Mouse (Mus musculus): ENCODE data around the gene Yipf1.

The Yipf1 gene

DNA sequence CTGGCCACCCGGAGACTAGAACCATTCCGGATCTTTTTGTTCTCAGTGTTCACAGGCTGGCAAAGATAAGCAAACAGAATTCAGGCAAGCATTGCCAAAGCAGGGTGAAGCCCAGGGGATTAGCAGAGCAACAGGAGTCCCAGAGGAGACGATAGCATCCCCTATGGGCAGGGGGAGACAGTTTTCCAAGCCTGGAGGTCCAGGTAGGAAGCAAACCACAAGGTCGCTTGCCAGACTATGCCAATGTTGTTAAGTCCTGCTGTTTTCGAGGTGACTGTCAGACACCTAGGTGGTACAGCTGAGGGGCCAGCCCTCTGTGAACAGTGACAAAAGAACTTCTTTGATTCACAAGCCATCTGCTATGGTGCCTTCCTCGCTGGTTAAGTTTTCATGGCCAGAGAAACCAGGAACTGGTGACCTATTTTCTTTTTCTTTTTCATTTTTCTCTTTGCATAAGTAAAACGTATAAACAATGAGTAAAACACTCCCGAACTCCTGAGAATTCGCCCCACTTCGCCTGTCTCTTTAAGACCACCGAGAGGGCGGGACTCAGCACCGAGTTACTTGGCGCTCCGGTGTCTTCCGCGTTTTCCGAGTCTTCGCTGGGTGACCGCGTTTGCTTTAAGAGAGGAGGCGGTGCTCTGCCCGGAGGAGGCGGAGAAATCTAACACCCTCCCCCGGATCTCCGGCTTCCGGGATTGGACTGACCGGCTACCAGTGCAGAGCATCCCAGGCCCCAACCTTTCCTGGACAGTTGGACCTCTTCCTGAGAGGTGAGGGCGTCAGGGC lies at the start of gene Yipf1:
TSS of gene Yipf1 (plus strand) at position 674 of the 789 bp plus-strand sequence.
- peak; percentile 96 for DNase-seq (ENCODE audit: low read depth, low spot score)

DNA sequence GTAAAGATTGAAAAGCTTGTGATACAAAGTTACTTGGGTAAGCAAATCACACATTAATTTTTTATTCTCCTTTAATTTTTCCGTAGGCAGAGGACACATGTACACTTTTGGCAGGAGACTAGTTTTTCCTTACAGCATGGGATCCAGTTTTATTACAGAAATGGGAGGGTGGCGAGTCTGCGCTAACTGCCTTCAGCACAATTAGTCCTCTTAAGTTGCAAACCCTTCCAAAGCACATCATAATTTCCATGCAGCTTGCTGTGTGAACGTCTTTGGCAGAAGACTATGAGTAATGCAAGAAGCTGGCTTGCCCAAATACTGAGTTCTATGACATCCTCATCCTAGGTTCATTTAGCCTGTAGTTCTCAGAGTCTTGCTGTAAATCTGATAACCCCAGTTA lies 40.5 kb upstream of the Yipf1 start:
- peak; percentile 64 for DNase-seq (ENCODE audit: low read depth, low spot score)

DNA sequence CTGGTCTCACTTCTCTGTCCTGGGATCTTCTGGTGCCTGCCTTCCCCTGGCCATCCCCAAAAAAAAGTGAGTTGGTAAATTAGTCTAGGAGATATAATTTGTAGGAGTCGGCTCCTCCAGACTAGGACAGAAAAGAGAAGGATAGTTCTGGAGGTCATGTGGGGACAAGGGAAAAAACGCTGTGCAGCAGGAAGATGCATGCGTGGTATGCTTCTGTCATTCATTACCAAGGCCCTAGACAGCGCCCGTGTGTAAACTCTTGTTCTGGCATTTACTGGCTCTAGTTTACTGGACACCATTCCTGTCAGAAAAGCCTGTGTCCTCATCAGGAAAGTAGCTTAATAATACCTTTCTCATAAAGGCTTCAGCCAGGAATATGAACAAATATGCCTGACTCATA lies 39.7 kb upstream of the Yipf1 start:
- peak; percentile 3 for DNase-seq (ENCODE audit: low read depth, low spot score)

DNA sequence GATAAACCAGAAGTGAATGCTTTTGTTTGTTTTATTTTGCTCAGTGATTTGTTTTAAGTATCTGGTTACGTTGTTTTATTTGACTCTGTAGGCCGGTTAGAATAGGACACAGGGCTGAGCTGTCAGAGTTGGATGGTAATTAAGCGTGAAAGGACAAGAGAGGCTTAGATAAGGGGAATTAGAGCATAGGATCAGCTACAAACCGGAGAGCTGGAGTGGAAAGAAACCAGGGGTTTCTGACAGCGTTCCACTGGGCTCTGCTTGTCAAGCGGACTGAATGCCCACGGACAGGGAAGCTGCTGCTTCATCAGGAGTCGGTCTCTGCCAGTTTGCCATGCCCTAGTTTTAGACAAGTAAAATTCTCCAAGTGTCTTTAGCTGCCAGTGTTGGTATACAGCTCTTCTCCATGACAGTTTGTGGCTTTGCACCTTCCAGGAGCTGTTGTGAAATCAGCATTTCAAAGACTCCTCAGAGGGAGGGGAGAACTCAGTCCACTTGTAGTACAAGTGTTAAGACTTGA lies 35.9 kb upstream of the Yipf1 start:
- DNase-seq (ENCODE audit: low read depth, low spot score): peak; percentile 15

DNA sequence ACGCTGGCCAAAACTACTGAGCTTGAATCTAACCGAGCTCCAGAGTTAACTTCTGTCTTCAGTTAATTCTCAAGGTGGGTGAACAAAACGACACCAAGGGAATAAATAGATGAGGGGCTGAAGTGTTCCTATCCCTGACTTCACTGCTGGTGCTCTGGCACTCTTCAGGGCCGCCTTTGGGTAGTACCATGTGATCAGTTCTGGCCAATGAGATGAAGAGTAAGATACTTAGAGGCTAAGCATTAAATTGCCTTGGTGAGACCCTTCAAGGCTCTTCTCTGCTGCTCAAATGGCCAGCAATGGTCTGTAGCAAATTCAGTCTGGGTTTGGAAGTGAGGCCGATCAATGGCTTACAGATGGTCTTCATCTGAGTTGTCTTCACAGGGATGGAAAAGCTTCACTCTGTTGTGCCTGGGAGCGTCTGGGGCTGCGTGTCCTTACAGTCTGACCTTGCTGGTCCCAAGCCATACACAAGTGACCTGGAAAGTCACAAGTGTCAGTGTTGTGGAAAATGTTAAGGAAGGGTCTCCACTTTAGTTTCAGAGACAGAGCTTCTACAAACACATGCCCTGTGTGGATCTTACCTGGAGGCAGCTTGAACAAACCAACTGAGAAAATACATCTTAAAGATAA lies 33.2 kb upstream of the Yipf1 start:
- DNase-seq (ENCODE audit: low read depth, low spot score): no peak

DNA sequence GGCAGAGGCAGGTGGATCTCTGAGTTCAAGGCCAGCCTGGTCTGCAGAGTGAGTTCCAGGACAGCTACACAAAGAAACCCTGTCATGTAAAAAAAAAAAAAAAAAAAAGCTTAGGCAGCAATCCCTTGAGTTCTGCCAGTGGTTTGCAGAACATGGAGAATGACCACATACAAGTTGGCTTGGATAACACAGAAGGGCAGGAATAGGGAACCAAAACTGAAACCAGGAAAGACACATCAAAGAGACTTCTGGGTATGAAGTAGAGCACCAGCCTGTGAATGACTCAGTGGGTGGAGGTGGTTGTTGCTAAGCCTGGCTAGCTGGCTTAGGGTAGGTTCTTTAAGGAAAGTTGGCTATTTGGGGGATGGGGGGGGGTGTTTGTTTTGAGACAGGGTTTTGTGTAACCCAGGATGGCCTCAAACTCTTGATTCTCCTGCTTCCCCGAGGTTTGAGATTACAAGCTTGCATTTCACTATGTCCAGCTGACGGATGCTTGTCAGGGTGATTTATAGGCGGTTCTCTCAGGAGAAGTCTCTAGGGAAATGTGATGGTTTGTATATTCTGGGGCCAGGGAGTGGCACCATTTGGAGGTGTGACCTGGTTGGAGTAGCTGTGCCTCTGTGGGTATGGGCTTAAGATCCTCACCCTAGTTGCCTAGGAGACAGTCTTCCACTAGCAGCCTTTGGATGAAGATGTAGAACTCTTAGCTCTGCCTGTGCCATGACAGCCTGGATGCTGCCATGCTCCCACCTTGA lies 28.5 kb upstream of the Yipf1 start:
- DNase-seq (ENCODE audit: low read depth, low spot score): peak; percentile 40

DNA sequence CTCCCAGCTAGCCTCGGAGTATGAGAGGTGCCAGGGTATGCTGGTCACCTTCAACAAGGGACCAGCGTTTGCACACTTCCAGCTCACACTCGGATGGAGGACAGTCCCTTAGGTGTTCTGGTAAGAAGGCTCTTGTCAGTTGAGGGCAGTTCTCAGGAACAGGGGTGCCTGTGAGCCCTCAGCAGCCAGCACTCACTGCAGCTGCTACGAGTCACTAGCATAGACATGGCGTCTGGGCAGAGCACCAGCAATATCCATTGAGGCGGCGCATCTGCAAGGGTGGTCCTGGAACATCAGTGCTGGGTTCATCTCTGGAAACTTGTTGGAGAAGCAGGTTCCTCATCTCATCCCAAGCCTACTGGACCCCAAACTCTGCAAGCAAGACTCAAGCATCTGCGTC lies 27.8 kb upstream of the Yipf1 start:
- no peak for DNase-seq (ENCODE audit: low read depth, low spot score)

DNA sequence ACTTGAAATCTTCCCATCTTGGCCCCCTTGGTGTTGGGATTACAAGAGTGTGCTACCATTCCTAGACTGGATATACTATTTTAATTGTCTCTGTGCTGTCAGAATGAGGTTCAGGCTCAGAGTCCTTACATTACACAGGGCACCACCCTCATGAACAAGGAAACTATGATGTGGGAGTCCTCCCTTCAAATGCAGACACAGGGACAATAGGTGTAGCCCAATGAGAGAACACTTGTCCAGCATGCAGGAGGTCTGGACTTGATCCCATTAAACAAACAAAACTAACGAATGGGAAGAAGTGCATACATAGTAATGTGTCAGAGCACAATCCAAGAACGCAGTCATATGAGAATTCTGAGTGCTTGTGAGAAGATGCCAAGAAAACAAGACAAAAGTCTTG lies 26.6 kb upstream of the Yipf1 start:
- no peak for DNase-seq (ENCODE audit: low read depth, low spot score)

DNA sequence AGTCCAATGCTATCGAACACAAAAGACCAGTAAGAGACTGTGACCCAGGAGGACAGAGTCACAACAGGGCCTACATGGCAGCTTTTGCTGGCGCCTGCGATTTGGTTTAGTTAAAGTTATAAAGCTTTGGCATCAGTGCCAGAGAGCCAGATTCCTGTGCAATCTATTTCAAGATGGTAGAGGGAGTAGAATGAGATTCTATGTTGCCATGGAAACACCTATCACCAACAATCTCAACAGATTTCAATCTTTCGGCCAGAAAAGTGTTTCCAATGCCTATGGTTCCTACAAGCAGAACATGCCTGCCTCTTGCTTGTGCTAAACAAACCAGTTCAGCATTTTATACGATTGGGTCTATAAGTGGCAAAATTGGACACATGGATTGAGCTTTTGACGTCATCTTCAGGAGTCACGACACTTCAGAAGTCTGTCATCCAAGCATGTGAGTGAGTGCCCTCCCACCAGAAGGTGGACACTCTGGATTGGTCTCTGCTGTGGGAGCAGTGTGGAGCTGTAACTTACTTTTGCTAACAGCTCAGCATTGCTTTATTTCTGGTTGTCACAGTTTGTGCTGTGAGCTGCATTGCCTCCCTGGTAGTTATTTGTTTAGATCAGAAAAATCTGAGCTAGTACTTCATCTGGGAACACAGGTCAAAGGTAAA lies 22.4 kb upstream of the Yipf1 start:
- DNase-seq (ENCODE audit: low read depth, low spot score): peak; percentile 71

DNA sequence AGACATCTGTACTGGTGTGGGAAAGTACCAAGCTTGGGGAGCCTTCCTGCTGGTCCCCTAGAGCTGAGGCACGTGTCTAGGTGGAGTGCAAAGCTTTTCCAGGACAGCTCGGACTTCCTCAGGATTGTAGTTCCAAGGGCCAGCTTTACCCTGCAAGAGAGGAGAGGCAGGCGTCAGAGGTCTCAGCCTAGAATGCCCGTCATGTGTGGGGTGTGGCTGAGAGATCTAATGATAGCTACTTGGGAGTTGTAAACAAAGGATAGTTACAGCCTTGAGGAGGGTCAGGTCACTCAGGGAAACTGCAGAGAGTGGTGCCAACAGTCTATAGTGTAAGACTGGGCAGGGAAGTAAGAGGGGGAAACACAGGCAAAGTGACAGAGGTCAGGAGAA lies 21.9 kb upstream of the Yipf1 start:
- DNase-seq (ENCODE audit: low read depth, low spot score): no peak

DNA sequence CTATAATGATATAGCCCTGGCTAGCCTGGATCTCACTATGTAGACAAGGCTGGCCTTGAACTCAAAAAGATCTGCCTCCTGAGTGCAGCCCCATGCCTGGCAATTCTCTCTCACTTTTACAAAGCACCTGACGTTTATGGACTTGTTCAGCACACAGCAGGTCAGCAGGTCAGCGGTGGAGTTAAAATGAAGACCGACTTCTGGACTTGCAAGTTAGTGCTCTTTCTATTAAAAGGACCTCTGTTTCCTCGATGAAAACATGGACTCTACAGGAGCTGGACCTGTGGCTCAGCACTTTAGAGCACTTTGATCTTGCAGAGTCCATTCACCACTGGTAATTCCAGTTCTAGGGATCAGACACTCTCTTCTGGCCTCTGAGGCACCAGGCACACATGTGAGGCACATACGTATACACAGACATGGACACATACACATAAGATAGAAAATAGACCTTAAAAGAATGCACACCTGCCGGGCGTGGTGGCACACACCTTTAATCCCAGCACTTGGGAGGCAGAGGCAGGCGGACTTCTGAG lies 16.0 kb upstream of the Yipf1 start:
- no peak for DNase-seq (ENCODE audit: low read depth, low spot score)

DNA sequence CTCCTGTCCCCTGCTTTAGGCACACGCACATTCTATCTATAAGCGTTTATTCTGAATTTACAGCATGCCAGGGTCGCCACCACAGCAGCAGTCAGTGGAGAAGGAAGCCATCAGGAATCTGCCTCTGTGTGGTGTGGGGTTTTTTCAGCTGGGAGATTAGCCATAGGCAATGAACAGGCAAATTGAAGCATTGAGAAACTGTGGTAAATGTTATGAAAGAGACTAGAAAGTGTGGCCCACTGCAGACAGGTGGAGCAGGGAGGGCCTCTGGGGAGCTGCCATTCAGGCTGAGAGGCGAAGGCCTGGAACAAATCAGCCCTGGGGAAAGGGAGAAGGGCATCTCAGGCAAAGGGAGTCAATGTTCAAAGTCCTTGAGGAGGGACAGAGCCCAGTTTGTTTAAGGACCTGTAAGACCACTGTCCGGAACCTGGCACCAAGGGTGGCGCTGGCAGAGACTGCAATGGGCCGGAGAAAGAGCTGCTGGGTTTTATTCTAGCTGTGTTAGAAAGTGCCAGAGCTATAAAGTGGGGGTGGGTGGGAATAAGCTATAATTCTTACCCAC lies 14.3 kb upstream of the Yipf1 start:
- DNase-seq (ENCODE audit: low read depth, low spot score): no peak

DNA sequence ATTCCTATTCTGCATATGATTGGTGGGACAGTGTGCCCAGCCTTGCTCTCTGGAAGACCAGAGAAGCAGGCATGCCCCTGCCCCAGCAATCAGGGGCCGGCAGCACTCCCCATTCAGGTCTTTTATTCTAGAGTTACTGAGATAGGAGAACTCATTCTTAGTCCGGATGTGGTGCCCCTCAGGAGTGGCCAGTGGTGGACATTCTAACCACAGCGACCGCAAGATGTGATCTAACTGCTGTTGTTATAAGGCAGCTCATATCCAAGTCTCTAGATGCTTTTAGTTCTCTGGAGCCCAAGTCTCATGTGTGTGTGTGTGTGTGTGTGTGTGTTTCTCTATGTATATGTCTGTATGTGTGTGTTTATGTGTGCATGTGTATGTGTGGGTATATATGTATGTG lies 13.8 kb upstream of the Yipf1 start:
- DNase-seq (ENCODE audit: low read depth, low spot score): no peak

DNA sequence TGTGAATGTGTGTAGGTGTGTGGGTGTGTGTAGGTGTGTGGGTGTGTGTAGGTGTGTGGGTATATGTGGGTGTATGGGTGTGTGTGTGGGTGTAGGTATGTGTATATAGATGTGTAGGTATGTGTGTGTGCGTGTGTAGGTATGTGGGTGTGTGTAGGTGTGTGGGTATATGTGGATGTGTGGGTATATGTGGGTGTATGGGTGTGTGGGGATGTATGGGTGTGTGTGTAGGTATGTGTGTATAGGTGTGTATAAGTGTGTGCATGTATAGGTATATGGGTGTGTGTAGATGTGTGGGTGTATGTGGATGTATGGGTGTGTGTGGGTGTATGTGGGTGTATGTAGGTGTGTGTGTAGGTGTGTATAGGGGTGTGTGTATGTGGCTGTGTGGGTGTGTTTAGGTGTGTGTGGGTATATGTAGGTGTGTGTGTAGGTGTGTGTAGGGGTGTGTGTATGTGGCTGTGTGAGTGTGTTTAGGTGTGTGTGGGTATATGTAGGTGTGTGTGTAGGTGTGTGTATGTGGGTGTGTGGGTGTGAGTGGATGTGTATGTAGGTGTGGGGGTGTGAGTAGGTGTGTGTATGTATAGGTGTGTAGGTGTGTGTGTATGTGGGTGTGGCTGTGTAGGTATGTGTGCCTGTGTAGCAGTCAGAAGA lies 13.1 kb upstream of the Yipf1 start:
- no peak for DNase-seq (ENCODE audit: low read depth, low spot score)

DNA sequence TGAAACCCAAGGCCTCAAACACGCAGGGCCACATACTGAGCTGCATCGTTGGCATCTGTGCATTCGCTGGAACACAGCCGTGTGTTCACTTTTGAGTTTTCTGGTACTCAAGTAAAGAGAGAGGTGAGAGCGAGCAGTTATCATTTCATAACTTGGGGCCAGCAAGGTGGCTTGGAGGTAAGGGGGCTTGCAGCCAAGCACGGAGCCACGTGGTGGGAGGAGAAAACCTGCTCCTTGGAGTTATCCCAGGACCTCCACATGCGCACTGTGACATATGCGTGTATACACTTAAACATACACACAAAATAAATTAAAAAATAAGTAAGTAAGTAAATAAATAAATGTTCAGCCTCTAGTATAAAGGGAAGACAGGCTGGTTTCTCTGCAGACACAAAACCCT lies 11.9 kb upstream of the Yipf1 start:
- DNase-seq (ENCODE audit: low read depth, low spot score): no peak

DNA sequence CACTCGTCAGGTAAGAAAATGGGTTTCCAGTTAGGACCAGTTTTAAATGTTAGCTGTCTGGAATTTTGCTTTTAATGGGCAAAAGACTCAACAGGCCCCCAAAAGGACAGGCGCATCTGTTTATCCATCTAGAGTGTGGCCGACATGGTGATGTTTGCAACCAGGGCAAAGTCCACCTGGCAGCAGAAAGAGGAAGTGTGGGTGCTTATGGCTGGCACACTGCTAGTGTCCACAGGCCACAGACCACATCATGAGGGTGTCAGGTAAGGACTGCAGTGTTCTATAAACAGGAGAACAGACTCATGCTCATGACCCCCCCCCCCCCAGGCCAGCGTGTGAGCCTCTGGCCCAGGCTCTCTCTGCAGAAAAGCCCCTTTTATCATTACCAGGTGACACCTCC lies 11.3 kb upstream of the Yipf1 start:
- DNase-seq (ENCODE audit: low read depth, low spot score): no peak

DNA sequence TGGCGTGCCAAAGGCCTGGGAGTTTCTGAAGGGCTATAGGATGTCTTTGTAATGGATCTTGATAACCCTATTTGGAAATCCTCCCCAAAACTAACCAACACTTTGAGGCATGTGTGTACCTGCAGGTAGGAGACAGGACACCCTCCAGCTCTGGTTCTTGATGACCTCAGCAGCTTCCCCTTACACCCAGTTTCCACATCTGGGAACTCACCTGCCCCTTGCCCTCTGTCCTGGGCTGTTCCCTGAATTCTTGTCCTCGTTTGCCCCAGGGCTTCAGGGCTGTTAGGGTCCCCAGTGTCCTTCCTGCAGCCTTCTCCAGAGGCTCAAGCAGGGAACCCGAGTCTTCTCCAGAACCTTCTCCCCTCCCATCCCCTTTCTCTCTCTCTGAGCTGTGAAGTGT lies 10.6 kb upstream of the Yipf1 start:
- DNase-seq (ENCODE audit: low read depth, low spot score): no peak

DNA sequence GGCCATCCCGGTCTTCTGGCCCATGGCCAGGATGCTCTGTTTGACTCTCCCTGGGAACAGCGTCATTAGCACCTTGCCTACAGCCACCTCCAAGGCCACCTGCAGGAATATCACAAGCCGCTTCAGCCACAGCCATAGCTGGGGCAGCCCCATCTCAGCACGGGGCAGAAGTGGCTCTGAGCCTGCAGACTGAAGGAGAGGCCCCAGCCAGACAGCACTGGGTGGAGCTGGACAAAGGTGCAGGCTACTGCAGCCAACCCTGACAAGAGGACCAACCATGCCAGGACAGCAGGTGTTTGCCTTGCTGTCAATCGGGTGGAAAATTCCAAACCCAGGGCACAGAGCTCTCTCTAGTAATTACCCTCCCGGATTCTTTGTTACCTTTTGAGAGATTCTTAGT lies 7.2 kb upstream of the Yipf1 start, which contains the start of gene Dio1:
TSS of gene Dio1 (minus strand) at position 204 of the 400 bp plus-strand sequence.
- peak; percentile 83 for DNase-seq (ENCODE audit: low read depth, low spot score)

DNA sequence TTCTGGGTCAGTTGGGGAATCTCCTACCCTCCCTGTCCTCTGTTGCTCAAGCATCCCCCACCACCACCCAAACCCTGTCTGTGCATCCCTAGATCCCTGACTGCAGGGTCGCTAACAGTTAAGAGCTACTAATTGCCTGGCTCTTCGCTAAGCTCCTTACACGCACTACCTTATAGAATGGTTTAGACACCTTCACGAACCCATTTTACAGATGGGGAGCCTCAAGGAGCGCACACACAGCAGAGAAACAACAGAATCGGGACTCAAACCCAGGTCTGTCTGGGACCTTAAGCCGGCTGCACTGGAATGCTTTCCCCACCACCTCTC lies 279 bp downstream of the Yipf1 start:
- no peak for DNase-seq (ENCODE audit: low read depth, low spot score)

DNA sequence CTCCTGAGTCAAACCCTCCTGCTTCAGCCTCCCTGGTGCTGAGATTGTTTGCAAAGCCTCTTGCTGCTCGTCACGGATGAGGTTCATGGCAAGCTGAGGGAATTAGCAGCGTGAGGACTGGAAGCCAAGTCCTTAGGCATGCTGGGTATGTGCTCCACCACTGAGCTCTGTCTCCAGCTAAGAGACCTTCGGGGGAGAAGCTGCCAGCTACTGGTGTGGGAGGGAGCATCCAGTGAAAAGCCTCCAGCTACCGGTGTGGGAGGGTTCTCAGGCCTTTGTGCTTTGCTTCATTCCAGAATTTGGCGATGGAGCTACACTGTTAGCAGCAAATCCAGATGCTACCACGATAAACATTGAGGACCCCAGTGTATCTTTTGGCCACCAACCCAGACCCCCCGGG lies 4.5 kb downstream of the Yipf1 start:
- DNase-seq (ENCODE audit: low read depth, low spot score): peak; percentile 65

DNA sequence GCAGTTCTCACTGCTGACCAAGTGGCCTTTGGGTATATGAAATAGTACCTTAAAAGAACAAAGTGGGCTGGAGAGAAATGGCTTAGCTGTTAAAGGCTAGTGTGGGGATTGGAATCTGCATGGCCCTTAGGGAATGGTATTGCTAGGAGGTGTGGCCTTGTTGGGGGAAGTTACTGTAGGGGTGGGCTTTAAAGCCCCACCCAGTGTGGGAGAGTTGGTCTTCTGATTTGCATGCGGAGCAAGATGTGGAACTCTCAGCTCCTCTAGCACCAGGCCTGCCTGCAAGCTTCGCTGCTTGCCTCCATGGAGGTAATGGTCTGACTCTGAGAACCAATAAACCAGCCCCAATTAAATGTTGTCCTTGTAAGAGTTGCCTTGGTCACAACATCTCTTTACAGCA lies 6.9 kb downstream of the Yipf1 start:
- no peak for DNase-seq (ENCODE audit: low read depth, low spot score)
